Mouse (Mus musculus) lung, postnatal 4 days (tissue): ENCODE measurements around the gene Dkk2.
A peak's percentile ranks its signal among the peaks of the same experiment; 100 is the strongest.
"Not testable (repeated sequence)": the region's sequence is repeated elsewhere in the genome, so short reads cannot be mapped to it uniquely, and the experiment has no call there.

Experiments used
- DNase-seq, 2 experiments: peaks; one replicate each; pipeline ENCODE4 v3.0.0; 2021

Dkk2 gene

GRCm38 (mm10) chr3:132085112-132085822 lies at the start of gene Dkk2:
Gene Dkk2, plus strand, starts transcription at chr3:132085292.
- peak in 1 of 2 experiments; percentile 27 for DNase-seq

- no peak for DNase-seq
Observed at GRCm38 (mm10) chr3:132036704-132037103, 48.4 kb upstream of the Dkk2 start.

GRCm38 (mm10) chr3:132037670-132038069 lies 47.4 kb upstream of the Dkk2 start:
- DNase-seq: no peak

GRCm38 (mm10) chr3:132040066-132040465 lies 45.0 kb upstream of the Dkk2 start:
- no peak for DNase-seq

GRCm38 (mm10) chr3:132050884-132051457 lies 34.1 kb upstream of the Dkk2 start:
- no peak for DNase-seq

GRCm38 (mm10) chr3:132062816-132063215 lies 22.3 kb upstream of the Dkk2 start:
- not testable (repeated sequence) for DNase-seq

GRCm38 (mm10) chr3:132063374-132063773 lies 21.7 kb upstream of the Dkk2 start:
- no peak for DNase-seq

GRCm38 (mm10) chr3:132063966-132064365 lies 21.1 kb upstream of the Dkk2 start:
- no peak for DNase-seq

- DNase-seq: no peak
Observed at GRCm38 (mm10) chr3:132064920-132065319, 20.2 kb upstream of the Dkk2 start.

- no peak for DNase-seq
Observed at GRCm38 (mm10) chr3:132070949-132071348, 14.1 kb upstream of the Dkk2 start.

GRCm38 (mm10) chr3:132084018-132084417 lies 1.1 kb upstream of the Dkk2 start:
- peak; percentile 68 for DNase-seq

- DNase-seq: no peak
Observed at GRCm38 (mm10) chr3:132084680-132085079, 412 bp upstream of the Dkk2 start.

- DNase-seq: peak in 1 of 2 experiments; percentile 23
Observed at GRCm38 (mm10) chr3:132085823-132086350, 795 bp downstream of the Dkk2 start.

GRCm38 (mm10) chr3:132086461-132086860 lies 1.4 kb downstream of the Dkk2 start:
- no peak for DNase-seq

- DNase-seq: peak; percentile 19 to 43
Observed at GRCm38 (mm10) chr3:132087011-132087486, 2.0 kb downstream of the Dkk2 start.

GRCm38 (mm10) chr3:132092983-132093382 lies 7.9 kb downstream of the Dkk2 start:
- no peak for DNase-seq

GRCm38 (mm10) chr3:132096296-132096695 lies 11.2 kb downstream of the Dkk2 start:
- peak; percentile 15 to 45 for DNase-seq

GRCm38 (mm10) chr3:132100746-132101145 lies 15.7 kb downstream of the Dkk2 start:
- no peak for DNase-seq

GRCm38 (mm10) chr3:132103020-132103419 lies 17.9 kb downstream of the Dkk2 start:
- no peak for DNase-seq

- DNase-seq: peak; percentile 27 to 39
Observed at GRCm38 (mm10) chr3:132103454-132103853, 18.4 kb downstream of the Dkk2 start.

GRCm38 (mm10) chr3:132115772-132116511 lies 30.9 kb downstream of the Dkk2 start:
- DNase-seq: no peak

GRCm38 (mm10) chr3:132121344-132121743 lies 36.3 kb downstream of the Dkk2 start:
- no peak for DNase-seq

- DNase-seq: no peak
Observed at GRCm38 (mm10) chr3:132122581-132122980, 37.5 kb downstream of the Dkk2 start.
